Mouse (Mus musculus) forebrain, embryonic 16.5 days (tissue): ENCODE data around the gene Hspb11. TPM values are rescaled to one million over a fixed set of nuclear protein-coding genes. Genes with fewer than 3 reads are reported as not detected.

Experiments
- ATAC-seq: fragments of 200-750 bp; cut with Nextera tagmentation; 2 replicates; pipeline ENCODE4 v1.8.0; 2017; ENCODE audit warnings: mild to moderate bottlenecking, moderate library complexity
- H3K27ac ChIP-seq: fragments of 300-500 bp; sonication (generic); 2 replicates; pipeline ENCODE4 v1.5.1; 2014; ENCODE audit warnings: low read length, control low read depth
- H3K27me3 ChIP-seq: fragments of 300-500 bp; sonication (generic); replicated peaks from 2 replicates; pipeline ENCODE4 v1.6.1; 2014; ENCODE audit warnings: low read length; ENCODE audit not compliant: control insufficient read depth, insufficient read depth
- H3K36me3 ChIP-seq: fragments of 300-500 bp; sonication (generic); 2 replicates; pipeline ENCODE4 v1.6.1; 2014; ENCODE audit not compliant: control insufficient read depth, insufficient read depth
- H3K4me1 ChIP-seq: fragments of 300-500 bp; sonication (generic); replicated peaks from 2 replicates; pipeline ENCODE4 v1.6.1; 2014; ENCODE audit warnings: low read length; ENCODE audit not compliant: control insufficient read depth, insufficient read depth
- H3K4me2 ChIP-seq: fragments of 300-500 bp; sonication (generic); 2 replicates; pipeline ENCODE4 v1.6.1; 2014; ENCODE audit warnings: mild to moderate bottlenecking, low read length, control low read depth
- H3K4me3 ChIP-seq: fragments of 300-500 bp; sonication (generic); replicated peaks from 2 replicates; pipeline ENCODE4 v1.5.1; 2014; ENCODE audit warnings: mild to moderate bottlenecking, low read length, control low read depth
- H3K9ac ChIP-seq: fragments of 300-500 bp; sonication (generic); replicated peaks from 2 replicates; pipeline ENCODE4 v1.6.1; 2014; ENCODE audit warnings: low read depth, low read length, control low read depth
- H3K9me3 ChIP-seq: fragments of 300-500 bp; sonication (generic); 2 replicates; pipeline ENCODE4 v1.6.1; 2016; ENCODE audit warnings: low read length; ENCODE audit not compliant: control insufficient read depth
- WGBS: fragments of 180-500 bp; shearing (Covaris S2); extraction: QIAGEN DNeasy Blood & Tissue Kit; methylation state at CpG from one replicate; pipeline ENCODE4 v1.1.7; 2014; 5-methylcytosine and 5-hydroxymethylcytosine counted together
- polyA plus RNA-seq: library from polyadenylated mRNA; unstranded; fragments of >200 nt; fragmentation: Nextera tagmentation; extraction: Ambion mirVana; gene quantifications from 2 replicates; pipeline ENCODE4 v1.2.1, GENCODE M21; 2015

Hspb11 gene
- polyA plus RNA-seq, result 34.6 and 43.1 TPM in 2 replicates

DNA sequence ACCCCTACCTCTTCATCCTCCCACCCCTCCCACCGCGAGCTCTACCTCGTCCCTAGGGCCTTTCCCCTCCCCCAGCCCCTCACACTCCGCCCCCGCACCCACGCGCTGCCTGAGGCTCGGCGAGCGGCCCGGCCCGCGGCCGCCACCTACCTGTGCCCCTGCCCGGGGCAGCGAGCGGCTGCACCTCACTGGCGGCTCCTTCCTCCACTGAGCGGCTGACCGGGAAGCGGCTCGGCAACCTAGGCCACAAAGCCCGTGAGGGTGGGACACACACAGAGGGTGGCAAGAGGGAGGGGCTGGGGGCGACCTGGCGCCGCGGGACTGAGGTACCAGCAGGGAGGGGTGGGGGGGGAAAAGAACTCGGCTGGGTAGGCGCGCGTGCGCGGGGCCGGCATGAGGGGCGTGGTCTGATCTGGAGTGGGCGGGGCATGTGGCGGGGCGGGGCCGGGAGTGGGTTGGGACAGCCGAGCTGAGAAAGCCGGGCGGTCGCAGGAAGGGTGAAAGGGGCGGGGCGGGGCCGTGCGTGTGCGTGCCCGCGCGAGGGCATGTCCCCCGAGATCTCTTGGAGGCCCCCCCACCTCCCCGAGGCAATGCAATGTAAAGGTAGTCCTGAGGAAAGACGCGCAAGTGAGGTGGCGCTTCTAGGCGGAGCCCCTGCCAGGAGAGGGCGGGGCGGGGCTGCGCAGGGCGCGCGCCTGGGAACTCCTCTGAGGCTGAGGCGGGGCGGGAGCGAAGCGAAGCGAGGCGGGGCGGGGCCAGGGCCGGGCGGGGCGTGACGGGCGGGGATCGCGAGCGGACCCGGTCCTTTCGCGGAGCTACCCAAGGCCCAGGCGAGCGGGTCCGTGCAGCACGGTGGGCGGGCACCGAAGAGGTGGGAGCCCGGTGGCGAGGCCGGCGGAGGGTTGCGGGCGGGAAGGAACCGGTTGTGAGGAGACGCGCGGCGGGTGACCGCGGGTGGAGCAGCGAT lies at the start of gene Hspb11, which contains the start of gene Lrrc42:
Gene Hspb11 (plus strand): TSS at position 469 of the 967 bp plus-strand sequence.
Gene Lrrc42 (minus strand): TSS at position 408 of the 967 bp plus-strand sequence.
- Histone ChIP-seq H3K4me3 (peak within 1 kb of the TSS; percentile 78), H3K9me3 (no peaks in the 10 kb centered on the region), H3K27ac (peak within 1 kb of the TSS; percentile 68), H3K27me3 (no peaks in the 10 kb centered on the region), H3K36me3 (no peaks in the 10 kb centered on the region), H3K4me1 (peaks cover 21% of the 10 kb centered on the region), H3K4me2 (peak within 1 kb of the TSS; percentile 71), H3K9ac (peak within 1 kb of the TSS; percentile 79)
- peak; percentile 95 for ATAC-seq
- WGBS, result under 1% methylated on average over 91 of the region's 101 CpGs

DNA sequence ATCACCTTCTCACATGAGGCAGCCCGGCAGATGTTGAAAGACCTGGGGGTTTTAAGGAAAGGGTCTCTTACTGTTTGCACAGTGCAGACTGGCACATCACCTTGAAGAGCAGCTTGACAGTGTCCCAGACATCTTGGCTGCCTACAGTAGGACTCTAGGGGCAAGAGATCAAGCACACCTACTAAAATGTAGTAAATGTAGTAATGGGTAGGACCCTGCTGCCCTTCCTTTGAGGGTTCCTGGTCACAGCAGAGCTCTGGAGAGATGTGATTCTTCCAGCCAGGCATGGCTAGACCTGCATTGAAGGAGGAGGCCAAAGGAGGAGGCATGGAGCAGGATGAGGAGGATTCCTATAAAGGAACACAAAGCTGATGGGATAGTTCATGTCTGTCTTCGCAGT lies 46.4 kb upstream of the Hspb11 start:
- Histone ChIP-seq H3K27ac (no peak overlapping the region), H3K36me3 (peaks cover 15% of the 10 kb centered on the region), H3K27me3 (no peaks in the 10 kb centered on the region), H3K4me1 (no peaks in the 10 kb centered on the region), H3K9me3 (no peaks in the 10 kb centered on the region), H3K9ac (no peak overlapping the region), H3K4me2 (no peak overlapping the region), H3K4me3 (no peak overlapping the region)
- ATAC-seq, result no peak
- 93% methylated on average over 2 of the region's 2 CpGs for WGBS

DNA sequence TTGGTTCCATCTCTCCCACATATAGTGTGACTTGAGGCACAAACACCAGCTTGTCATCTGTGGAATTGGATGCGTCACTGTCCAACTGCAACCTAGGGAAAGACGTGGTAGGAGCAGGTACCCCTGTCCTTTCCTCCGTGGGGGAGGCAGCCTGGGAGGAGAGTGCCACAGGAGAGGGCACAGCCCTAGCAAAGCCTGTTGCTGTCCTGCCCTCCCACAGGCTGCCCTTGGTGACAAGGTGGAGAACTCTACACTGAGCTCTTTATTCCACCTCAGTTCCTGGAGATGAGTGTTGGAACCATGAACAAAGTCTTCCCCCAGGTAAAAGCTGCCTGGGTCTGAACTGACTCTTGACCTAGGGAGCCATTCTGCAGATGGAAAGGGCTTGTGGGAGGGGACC lies 44.5 kb upstream of the Hspb11 start, which contains the start of gene Ldlrad1:
Gene Ldlrad1 (plus strand): TSS at position 301 of the 400 bp plus-strand sequence.
- WGBS, result 86% methylated on average over 3 of the region's 3 CpGs
- Histone ChIP-seq H3K9ac (no peak within 1 kb of the TSS), H3K4me1 (no peaks in the 10 kb centered on the region), H3K27me3 (no peaks in the 10 kb centered on the region), H3K4me2 (no peak within 1 kb of the TSS), H3K36me3 (peaks cover 10% of the 10 kb centered on the region; the same call in 1 of the 2 replicates), H3K4me3 (no peak within 1 kb of the TSS), H3K27ac (no peak within 1 kb of the TSS), H3K9me3 (no peaks in the 10 kb centered on the region)
- no peak for ATAC-seq

DNA sequence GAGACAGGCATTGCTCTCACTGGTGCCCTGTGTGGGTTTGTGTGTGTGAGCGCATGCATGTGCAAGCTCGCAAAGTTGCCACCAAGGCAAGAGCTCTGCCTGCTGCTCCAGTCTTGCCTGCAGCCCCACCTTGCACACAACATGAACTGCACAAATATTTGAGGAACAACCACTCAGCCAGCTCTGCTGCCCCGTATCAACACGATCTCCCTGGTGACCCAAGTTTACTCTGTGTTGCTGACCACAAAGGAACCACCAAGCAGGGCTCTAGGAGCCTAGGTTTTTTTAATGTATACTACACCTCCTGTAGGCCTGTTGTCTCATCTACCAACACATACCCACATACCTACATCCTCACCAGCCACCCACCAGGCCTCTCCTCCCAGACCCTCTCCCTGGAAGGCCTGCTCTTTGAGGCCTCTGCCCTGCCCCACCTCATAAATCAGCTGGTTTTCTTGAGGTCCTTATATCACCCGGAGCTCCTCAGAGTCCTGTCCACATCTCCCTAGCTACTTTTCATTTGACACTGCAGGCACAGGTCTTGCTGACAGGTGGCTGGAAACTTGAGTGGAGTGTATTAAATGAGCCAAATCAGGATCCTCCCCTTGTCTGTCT lies 42.8 kb upstream of the Hspb11 start:
- no peaks in the 10 kb centered on the region for H3K4me1 ChIP-seq
- whole genome bisulfite sequencing, result 96% methylated on average over 5 of the region's 5 CpGs
- ATAC-seq, result no peak
- H3K36me3 ChIP-seq, result 0 out of 2 replicates have a peak, but pooled peaks cover 2% of the 10 kb centered on the region
- H3K9ac ChIP-seq, result no peak overlapping the region
- H3K4me3 ChIP-seq, result no peak overlapping the region
- H3K9me3 ChIP-seq, result no peaks in the 10 kb centered on the region
- H3K4me2 ChIP-seq, result no peak overlapping the region
- no peaks in the 10 kb centered on the region for H3K27me3 ChIP-seq
- H3K27ac ChIP-seq, result no peak overlapping the region

DNA sequence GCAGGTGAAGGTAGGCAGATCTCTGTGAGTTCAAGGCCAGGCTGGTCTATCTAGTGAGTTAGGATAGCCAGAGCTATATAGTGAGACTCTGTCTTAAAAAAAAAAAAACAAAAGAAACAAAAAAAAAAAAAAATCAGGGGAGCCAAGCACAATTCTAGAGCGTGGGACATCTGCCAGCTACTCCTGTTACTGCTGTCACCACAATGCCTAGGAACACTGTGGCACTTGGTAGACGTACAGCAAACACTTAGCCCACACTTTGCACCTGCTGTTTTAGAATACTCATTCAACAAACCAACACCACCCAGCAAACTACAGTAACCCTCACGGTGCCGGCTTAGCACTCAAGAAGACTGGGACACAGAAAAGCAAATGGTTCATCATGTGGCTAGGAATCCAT lies 41.9 kb upstream of the Hspb11 start:
- no peaks in the 10 kb centered on the region for H3K9me3 ChIP-seq
- no peak overlapping the region for H3K27ac ChIP-seq
- no peak for ATAC-seq
- H3K36me3 ChIP-seq, result no peaks in the 10 kb centered on the region
- H3K4me2 ChIP-seq, result no peak overlapping the region
- H3K27me3 ChIP-seq, result no peaks in the 10 kb centered on the region
- no peak overlapping the region for H3K4me3 ChIP-seq
- 46% methylated on average over 4 of the region's 4 CpGs for WGBS
- H3K4me1 ChIP-seq, result no peaks in the 10 kb centered on the region
- H3K9ac ChIP-seq, result no peak overlapping the region

DNA sequence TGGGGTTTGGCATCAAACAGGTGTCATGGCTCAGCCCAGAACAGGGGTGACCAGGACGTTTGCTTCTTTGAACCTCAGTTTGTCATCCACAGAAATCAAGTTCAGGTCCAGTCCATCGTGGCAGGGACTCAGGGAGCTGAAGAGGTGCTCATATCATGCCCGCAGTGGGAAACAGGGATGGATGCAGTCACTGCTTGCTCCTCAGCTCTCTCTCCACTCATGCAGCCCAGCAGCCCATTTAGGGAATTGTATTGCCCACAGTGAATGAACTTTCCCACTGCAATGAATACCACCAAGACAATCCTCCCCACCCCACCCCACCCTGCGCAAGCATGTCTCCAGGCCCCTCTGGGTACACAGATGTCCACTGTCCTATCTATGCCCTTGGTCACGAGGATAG lies 41.5 kb upstream of the Hspb11 start:
- no peak overlapping the region for H3K4me3 ChIP-seq
- ATAC-seq, result no peak
- WGBS, result 80% methylated on average over 5 of the region's 5 CpGs

DNA sequence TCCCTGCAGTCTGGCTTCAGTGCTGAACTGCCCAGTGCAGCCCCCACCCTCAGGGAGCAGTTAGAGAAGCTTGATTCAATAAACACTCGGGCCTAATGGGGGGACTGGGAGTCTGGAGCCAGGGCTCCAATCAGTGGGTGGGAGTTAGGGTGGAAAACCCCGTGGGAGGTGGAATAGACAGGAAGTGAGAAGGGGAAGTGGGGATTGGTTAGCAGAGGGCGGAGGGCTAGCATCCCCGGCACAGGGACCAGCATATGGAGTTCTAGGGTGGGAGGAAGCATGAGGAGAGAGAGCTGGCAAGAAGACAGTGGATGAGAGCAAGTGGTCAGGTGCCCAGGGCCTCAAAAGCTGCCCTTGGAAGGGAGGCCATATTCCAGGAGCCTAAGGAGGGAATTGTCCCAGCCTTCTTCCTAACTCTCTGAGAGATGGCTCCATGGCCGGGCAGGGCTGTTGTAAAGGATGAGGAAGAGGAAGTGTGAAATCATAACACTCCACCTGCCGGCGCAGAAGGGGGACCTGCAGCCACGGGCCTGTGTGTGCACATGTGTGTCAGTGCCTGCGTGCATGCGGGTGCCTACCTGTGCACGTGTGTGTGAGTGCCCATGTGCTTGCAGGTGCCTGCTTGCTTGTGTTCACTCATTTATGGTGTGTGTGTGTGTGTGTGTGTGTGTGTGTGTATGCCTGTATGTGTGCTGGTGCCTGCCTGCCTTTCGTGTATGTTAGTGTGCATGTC lies 39.9 kb upstream of the Hspb11 start:
- Histone ChIP-seq H3K4me3 (no peak overlapping the region), H3K9ac (no peak overlapping the region), H3K4me2 (no peak overlapping the region), H3K9me3 (no peaks in the 10 kb centered on the region), H3K27me3 (no peaks in the 10 kb centered on the region), H3K4me1 (no peaks in the 10 kb centered on the region), H3K27ac (no peak overlapping the region), H3K36me3 (no peaks in the 10 kb centered on the region)
- 76% methylated on average over 12 of the region's 12 CpGs for WGBS
- no peak for ATAC-seq

More for the DNA sequence above, 41.5 kb upstream of the Hspb11 start:
- Histone ChIP-seq H3K4me2 (no peak overlapping the region), H3K27ac (no peak overlapping the region), H3K9me3 (no peaks in the 10 kb centered on the region), H3K36me3 (no peaks in the 10 kb centered on the region), H3K9ac (no peak overlapping the region), H3K4me1 (no peaks in the 10 kb centered on the region), H3K27me3 (no peaks in the 10 kb centered on the region)

DNA sequence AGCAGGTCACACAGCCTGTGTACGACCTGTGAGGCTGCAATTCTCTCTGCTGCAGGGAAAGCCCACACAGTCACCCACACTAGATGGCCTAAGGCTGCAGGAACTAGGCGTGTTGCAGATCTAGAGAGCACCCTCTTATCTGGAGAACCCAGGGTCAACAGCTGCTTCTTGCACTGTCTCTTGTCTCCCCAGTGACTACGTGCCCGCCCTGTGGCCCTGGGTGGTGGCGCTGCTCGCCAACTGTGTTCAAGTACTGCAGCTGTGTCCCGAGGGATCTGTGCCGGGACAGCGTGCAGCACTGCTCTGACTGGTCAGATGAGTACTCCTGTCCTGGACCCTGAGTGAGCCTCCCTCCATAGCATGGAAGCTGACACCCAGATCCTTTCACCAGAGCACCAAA lies 35.8 kb upstream of the Hspb11 start:
- Histone ChIP-seq H3K4me3 (no peak overlapping the region), H3K9ac (no peak overlapping the region), H3K9me3 (no peaks in the 10 kb centered on the region), H3K27ac (no peak overlapping the region), H3K27me3 (no peaks in the 10 kb centered on the region), H3K36me3 (no peaks in the 10 kb centered on the region), H3K4me2 (no peak overlapping the region), H3K4me1 (no peaks in the 10 kb centered on the region)
- 88% methylated on average over 9 of the region's 9 CpGs for WGBS
- ATAC-seq, result no peak

DNA sequence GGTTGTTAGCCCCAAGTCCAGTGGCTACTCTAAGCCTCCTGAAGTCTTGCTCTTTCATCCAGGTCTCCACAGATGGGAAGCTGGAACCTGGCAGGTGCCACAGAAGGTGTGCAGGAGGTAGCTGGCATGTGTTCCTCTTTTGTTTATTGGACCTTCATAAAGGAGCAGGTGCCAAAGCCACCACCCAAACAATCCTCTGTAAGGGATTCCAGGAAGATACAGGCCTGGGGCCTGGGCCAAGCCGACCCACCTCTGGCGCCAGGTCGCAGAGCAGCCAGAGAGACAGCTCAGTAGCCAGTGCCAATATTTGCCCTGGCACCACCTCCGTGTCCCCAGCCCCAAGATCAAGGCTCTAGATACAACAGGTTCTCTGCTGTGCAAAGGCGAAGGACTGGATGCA lies 31.9 kb upstream of the Hspb11 start:
- no peak overlapping the region for H3K9ac ChIP-seq
- no peaks in the 10 kb centered on the region for H3K4me1 ChIP-seq
- 88% methylated on average over 5 of the region's 5 CpGs for WGBS
- no peaks in the 10 kb centered on the region for H3K9me3 ChIP-seq
- H3K36me3 ChIP-seq, result no peaks in the 10 kb centered on the region
- no peak for ATAC-seq
- H3K4me3 ChIP-seq, result no peak overlapping the region
- no peak overlapping the region for H3K4me2 ChIP-seq
- no peaks in the 10 kb centered on the region for H3K27me3 ChIP-seq
- H3K27ac ChIP-seq, result no peak overlapping the region
